Mouse (Mus musculus) embryonic fibroblast, embryonic 13.5 days (primary cell): ENCODE measurements around the gene Dhrs2.

Experiments
- CTCF ChIP-seq: IDR thresholded peaks from 2 replicates; pipeline ENCODE4 v1.5.1; 2011; ENCODE audit warnings: mild to moderate bottlenecking, control low read depth, low read length, moderate library complexity, borderline replicate concordance; ENCODE audit not compliant: insufficient read depth
- POLR2A ChIP-seq: IDR thresholded peaks from 2 replicates; pipeline ENCODE4 v1.6.1; 2011; ENCODE audit warnings: low read depth, mild to moderate bottlenecking, control low read depth, low read length, moderate library complexity

GRCm38 (mm10) chr14:55213621-55214020, 8.2 kb upstream of the Dhrs2 start:
- TF ChIP-seq POLR2A (no peak), CTCF (no peak)
